Mouse (Mus musculus) lung, embryonic 16.5 days (tissue): ENCODE measurements around the gene Pam. TPM values are rescaled to one million over a fixed set of nuclear protein-coding genes. Genes with fewer than 3 reads are reported as not detected.
A peak's percentile ranks its signal among the peaks of the same experiment; 100 is the strongest.

Source experiments
- ATAC-seq: fragments of 200-750 bp; cut with Nextera tagmentation; 2 replicates; pipeline ENCODE4 v1.8.0; 2017; ENCODE audit warnings: low read depth, mild to moderate bottlenecking, moderate library complexity
- H3K27ac ChIP-seq: fragments of 300-500 bp; sonication (generic); 2 replicates; pipeline ENCODE4 v1.5.1; 2014; ENCODE audit warnings: mild to moderate bottlenecking, control low read depth, low read length
- H3K27me3 ChIP-seq: fragments of 300-500 bp; sonication (generic); 2 replicates; pipeline ENCODE4 v1.6.1; 2014; ENCODE audit warnings: low read depth, low read length, mixed read lengths; ENCODE audit not compliant: control insufficient read depth, insufficient read depth
- H3K36me3 ChIP-seq: fragments of 300-500 bp; sonication (generic); 2 replicates; pipeline ENCODE4 v1.6.1; 2014; ENCODE audit warnings: low read length; ENCODE audit not compliant: control insufficient read depth, insufficient read depth
- H3K4me1 ChIP-seq: fragments of 300-500 bp; sonication (generic); replicated peaks from 2 replicates; pipeline ENCODE4 v1.6.1; 2014; ENCODE audit warnings: low read length, mixed read lengths; ENCODE audit not compliant: control insufficient read depth, insufficient read depth
- H3K4me2 ChIP-seq: fragments of 300-500 bp; sonication (generic); 2 replicates; pipeline ENCODE4 v1.6.1; 2014; ENCODE audit warnings: low read depth, low read length, control low read depth
- H3K4me3 ChIP-seq: fragments of 300-500 bp; sonication (generic); 2 replicates; pipeline ENCODE4 v1.5.1; 2014; ENCODE audit warnings: mild to moderate bottlenecking, low read length, control low read depth
- H3K9ac ChIP-seq: fragments of 300-500 bp; sonication (generic); 2 replicates; pipeline ENCODE4 v1.6.1; 2014; ENCODE audit warnings: low read length, control low read depth
- H3K9me3 ChIP-seq: fragments of 300-500 bp; sonication (generic); 2 replicates; pipeline ENCODE4 v1.6.1; 2016; ENCODE audit warnings: low read length; ENCODE audit not compliant: control insufficient read depth
- WGBS: fragments of 180-500 bp; shearing (Covaris S2); extraction: QIAGEN DNeasy Blood & Tissue Kit; methylation state at CpG from one replicate; pipeline ENCODE4 v1.1.7; 2014; 5-methylcytosine and 5-hydroxymethylcytosine counted together
- polyA plus RNA-seq: library from polyadenylated mRNA; unstranded; fragments of >200 nt; fragmentation: Nextera tagmentation; extraction: Ambion mirVana; gene quantifications from 2 replicates; pipeline ENCODE4 v1.2.1, GENCODE M21; 2015

Gene Pam
- polyA plus RNA-seq, 1 experiment from 2014 or later: 61.4 TPM

- Histone ChIP-seq H3K4me1 (no peaks in the 10 kb centered on the region), H3K4me3 (no peak overlapping the region), H3K9me3 (no peaks in the 10 kb centered on the region), H3K27ac (no peak overlapping the region), H3K27me3 (no peaks in the 10 kb centered on the region), H3K36me3 (no peaks in the 10 kb centered on the region), H3K4me2 (no peak overlapping the region), H3K9ac (no peak overlapping the region)
- ATAC-seq: no peak
- 83% methylated on average over 5 of the region's 5 CpGs for WGBS
Observed at GRCm38 (mm10) chr1:98028468-98028867, 67.0 kb downstream of the Pam start.

- Histone ChIP-seq H3K36me3 (no peaks in the 10 kb centered on the region), H3K9me3 (no peaks in the 10 kb centered on the region), H3K27ac (no peak overlapping the region), H3K4me2 (no peak overlapping the region), H3K27me3 (no peaks in the 10 kb centered on the region), H3K4me3 (no peak overlapping the region), H3K4me1 (no peaks in the 10 kb centered on the region), H3K9ac (no peak overlapping the region)
- 81% methylated on average over 4 of the region's 4 CpGs for WGBS
- no peak for ATAC-seq
Observed at GRCm38 (mm10) chr1:98027959-98028358, 67.5 kb downstream of the Pam start.

GRCm38 (mm10) chr1:98025924-98026640, 69.4 kb downstream of the Pam start:
- no peaks in the 10 kb centered on the region for H3K27me3 ChIP-seq
- no peak overlapping the region for H3K4me2 ChIP-seq
- no peak for ATAC-seq
- no peak overlapping the region for H3K27ac ChIP-seq
- no peaks in the 10 kb centered on the region for H3K4me1 ChIP-seq
- H3K4me3 ChIP-seq: no peak overlapping the region
- no peaks in the 10 kb centered on the region for H3K9me3 ChIP-seq
- H3K36me3 ChIP-seq: no peaks in the 10 kb centered on the region
- H3K9ac ChIP-seq: no peak overlapping the region
- 55% methylated on average over 6 of the region's 6 CpGs for WGBS

- WGBS: 84% methylated on average over 4 of the region's 4 CpGs
- Histone ChIP-seq H3K4me1 (no peaks in the 10 kb centered on the region), H3K9me3 (no peaks in the 10 kb centered on the region), H3K36me3 (no peaks in the 10 kb centered on the region), H3K9ac (no peak overlapping the region), H3K27me3 (no peaks in the 10 kb centered on the region), H3K27ac (no peak overlapping the region), H3K4me3 (no peak overlapping the region), H3K4me2 (no peak overlapping the region)
- no peak for ATAC-seq
Observed at GRCm38 (mm10) chr1:98023866-98024265, 71.6 kb downstream of the Pam start.

GRCm38 (mm10) chr1:98018987-98019386, 76.5 kb downstream of the Pam start:
- H3K27me3 ChIP-seq: no peaks in the 10 kb centered on the region
- no peaks in the 10 kb centered on the region for H3K4me1 ChIP-seq
- no peaks in the 10 kb centered on the region for H3K36me3 ChIP-seq
- no peak overlapping the region for H3K27ac ChIP-seq
- no peak for ATAC-seq
- H3K9me3 ChIP-seq: no peaks in the 10 kb centered on the region
- no peak overlapping the region for H3K9ac ChIP-seq
- H3K4me2 ChIP-seq: no peak overlapping the region
- 89% methylated on average over 9 of the region's 9 CpGs for WGBS
- no peak overlapping the region for H3K4me3 ChIP-seq

GRCm38 (mm10) chr1:98016004-98016848, 79.2 kb downstream of the Pam start:
- no peak for ATAC-seq
- Histone ChIP-seq H3K4me2 (no peak overlapping the region), H3K36me3 (no peaks in the 10 kb centered on the region), H3K9me3 (no peaks in the 10 kb centered on the region), H3K4me1 (no peaks in the 10 kb centered on the region), H3K9ac (no peak overlapping the region), H3K27ac (no peak overlapping the region), H3K4me3 (no peak overlapping the region), H3K27me3 (no peaks in the 10 kb centered on the region)
- WGBS: 70% methylated on average over 10 of the region's 10 CpGs

DNA sequence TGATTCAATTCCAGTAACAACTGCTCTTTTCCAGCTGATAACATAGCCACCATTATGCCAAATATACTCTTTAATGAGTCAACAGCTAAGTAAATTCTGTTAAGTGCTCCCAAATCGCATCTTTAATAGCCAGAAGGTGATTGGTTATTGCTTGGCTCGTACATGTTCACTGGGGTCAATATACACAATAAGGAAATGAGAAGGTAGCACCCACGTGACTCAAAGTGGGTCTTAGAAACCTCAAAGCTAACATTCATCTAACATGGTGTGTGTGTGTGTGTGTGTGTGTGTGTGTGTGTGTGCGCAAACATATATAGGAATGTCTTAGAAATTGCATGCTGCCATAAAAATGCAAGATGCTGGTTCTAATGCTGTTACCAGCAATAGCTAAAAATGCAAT, 79.9 kb downstream of the Pam start:
- no peaks in the 10 kb centered on the region for H3K9me3 ChIP-seq
- WGBS: 67% methylated on average over 4 of the region's 4 CpGs
- H3K4me1 ChIP-seq: no peaks in the 10 kb centered on the region
- H3K36me3 ChIP-seq: no peaks in the 10 kb centered on the region
- H3K4me2 ChIP-seq: no peak overlapping the region
- H3K27me3 ChIP-seq: no peaks in the 10 kb centered on the region
- no peak for ATAC-seq
- no peak overlapping the region for H3K4me3 ChIP-seq
- H3K9ac ChIP-seq: no peak overlapping the region
- H3K27ac ChIP-seq: no peak overlapping the region

GRCm38 (mm10) chr1:98002561-98003425, 92.7 kb downstream of the Pam start:
- Histone ChIP-seq H3K4me1 (peaks cover 15% of the 10 kb centered on the region), H3K9me3 (no peaks in the 10 kb centered on the region), H3K9ac (no peak overlapping the region), H3K27ac (peak overlapping the region; percentile 33; the same call in 1 of the 2 replicates), H3K4me2 (no peak overlapping the region), H3K27me3 (no peaks in the 10 kb centered on the region), H3K36me3 (no peaks in the 10 kb centered on the region), H3K4me3 (no peak overlapping the region)
- 43% methylated on average over 7 of the region's 7 CpGs for WGBS
- peak; percentile 94 for ATAC-seq

DNA sequence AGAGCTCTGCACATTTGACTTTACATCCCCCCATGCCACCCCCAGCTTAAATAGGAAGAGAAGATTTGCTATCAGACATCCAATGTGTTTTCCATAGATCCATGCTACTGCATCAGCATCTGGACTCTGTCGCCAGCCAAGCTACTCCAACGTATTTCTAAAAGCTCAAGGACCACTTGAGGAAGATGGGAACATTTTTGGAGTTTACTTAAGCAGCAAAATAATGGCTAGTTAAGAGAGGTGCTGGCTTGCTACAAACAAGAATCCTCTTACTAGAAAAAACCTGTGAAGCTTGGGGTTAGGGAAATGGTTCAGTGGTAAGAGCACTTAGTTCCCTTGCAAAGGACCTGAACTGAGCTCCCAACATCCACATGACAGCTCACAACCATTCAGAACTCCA, 96.0 kb downstream of the Pam start:
- H3K27me3 ChIP-seq: no peaks in the 10 kb centered on the region
- H3K9ac ChIP-seq: no peak overlapping the region
- no peak for ATAC-seq
- no peak overlapping the region for H3K4me3 ChIP-seq
- H3K27ac ChIP-seq: 0 out of 2 replicates have a peak overlapping the region, but pooled peaks have one; percentile 13
- WGBS: 46% methylated on average over 2 of the region's 2 CpGs
- H3K9me3 ChIP-seq: no peaks in the 10 kb centered on the region
- no peak overlapping the region for H3K4me2 ChIP-seq
- H3K4me1 ChIP-seq: peaks cover 20% of the 10 kb centered on the region
- H3K36me3 ChIP-seq: no peaks in the 10 kb centered on the region
